Mouse (Mus musculus) heart, postnatal 0 days (tissue): ENCODE data around the gene Pim3.

Experiments used
- CTCF ChIP-seq: IDR thresholded peaks from 2 replicates; pipeline ENCODE4 v1.5.1; 2016; ENCODE audit warnings: antibody characterized with exemption, control low read depth, low read depth
- EP300 ChIP-seq: IDR thresholded peaks from 2 replicates; pipeline ENCODE4 v1.6.1; 2016; ENCODE audit warnings: antibody characterized with exemption, low read depth

DNA sequence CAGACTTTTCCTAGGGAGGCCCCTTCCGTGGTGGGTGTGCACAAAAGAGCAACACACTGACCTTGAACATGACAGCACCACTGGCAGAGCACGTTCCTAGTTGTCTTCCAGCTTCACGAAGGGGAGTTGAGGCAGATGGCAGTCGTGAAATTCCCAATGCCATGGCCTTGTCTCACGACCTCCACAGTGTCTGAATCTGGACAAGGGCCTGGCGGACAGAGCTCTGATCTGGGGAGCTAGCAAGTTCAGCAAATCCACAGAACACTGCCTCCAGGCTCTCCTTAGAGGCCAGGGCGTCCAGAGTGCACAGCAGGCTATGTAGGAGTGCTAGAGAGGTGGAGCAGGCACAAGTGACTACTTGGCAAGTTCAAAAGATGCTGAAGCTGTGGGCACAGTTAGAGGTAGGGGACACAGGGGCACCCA is 5.0 kb downstream of the Pim3 start:
- TF ChIP-seq CTCF = no peak
- TF ChIP-seq EP300 = no peak
